Mouse (Mus musculus): ENCODE measurements around the gene Brd2. TPM values are rescaled to one million over a fixed set of nuclear protein-coding genes. Genes with fewer than 3 reads are reported as not detected.

The Brd2 gene
- polyA plus RNA-seq, 1 experiment from 2014 or later = 40.1 TPM

- ATAC-seq (ENCODE audit: insufficient read depth) = no peak
- Histone ChIP-seq H3K4me1 (replicated peaks) (peaks cover 7% of the 10 kb centered on the region), H3K27ac (replicated peaks) (no peak overlapping the region), H3K36me3 (replicated peaks) (no peaks in the 10 kb centered on the region), H3K9me3 (replicated peaks) (no peaks in the 10 kb centered on the region), H3K4me3 (replicated peaks) (no peak overlapping the region), H3K9ac (no peak overlapping the region), H3K4me2 (no peak overlapping the region), H3K27me3 (peaks cover 3% of the 10 kb centered on the region; the same call in 1 of the 2 replicates)
- 33% methylated on average over 10 of the region's 10 CpGs for WGBS (ENCODE audit: insufficient replicate concordance)
Measured at GRCm38 (mm10) chr17:34098709-34099479, 23.5 kb downstream of the Brd2 start.

GRCm38 (mm10) chr17:34097272-34097671 is 25.2 kb downstream of the Brd2 start:
- Histone ChIP-seq H3K4me3 (replicated peaks) (no peak overlapping the region), H3K9me3 (replicated peaks) (no peaks in the 10 kb centered on the region), H3K4me2 (no peak overlapping the region), H3K36me3 (replicated peaks) (no peaks in the 10 kb centered on the region), H3K4me1 (replicated peaks) (peaks cover 7% of the 10 kb centered on the region), H3K9ac (no peak overlapping the region), H3K27me3 (peaks cover 3% of the 10 kb centered on the region; the same call in 1 of the 2 replicates), H3K27ac (replicated peaks) (no peak overlapping the region)
- no peak for ATAC-seq (ENCODE audit: insufficient read depth)
- whole genome bisulfite sequencing (ENCODE audit: insufficient replicate concordance) = 46% methylated on average over 5 of the region's 5 CpGs

GRCm38 (mm10) chr17:34096497-34097010 is 25.9 kb downstream of the Brd2 start:
- Histone ChIP-seq H3K4me2 (no peak overlapping the region), H3K36me3 (replicated peaks) (no peaks in the 10 kb centered on the region), H3K4me1 (replicated peaks) (peaks cover 5% of the 10 kb centered on the region), H3K9me3 (replicated peaks) (no peaks in the 10 kb centered on the region), H3K4me3 (replicated peaks) (no peak overlapping the region), H3K27me3 (peaks cover 3% of the 10 kb centered on the region; the same call in 1 of the 2 replicates), H3K27ac (replicated peaks) (no peak overlapping the region), H3K9ac (no peak overlapping the region)
- ATAC-seq (ENCODE audit: insufficient read depth) = no peak
- 28% methylated on average over 3 of the region's 3 CpGs for WGBS (ENCODE audit: insufficient replicate concordance)

- WGBS (ENCODE audit: insufficient replicate concordance) = 62% methylated on average over 27 of the region's 27 CpGs
- Histone ChIP-seq H3K36me3 (replicated peaks) (no peaks in the 10 kb centered on the region), H3K9me3 (replicated peaks) (no peaks in the 10 kb centered on the region), H3K4me1 (replicated peaks) (peaks cover 9% of the 10 kb centered on the region; the same call in 1 of the 2 replicates), H3K27ac (replicated peaks) (no peak overlapping the region), H3K4me2 (no peak overlapping the region), H3K27me3 (no peaks in the 10 kb centered on the region; the same call in 1 of the 2 replicates), H3K4me3 (replicated peaks) (no peak overlapping the region), H3K9ac (no peak overlapping the region)
- no peak for ATAC-seq (ENCODE audit: insufficient read depth)
Measured at GRCm38 (mm10) chr17:34094283-34095035, 28.0 kb downstream of the Brd2 start.

- Histone ChIP-seq H3K4me3 (replicated peaks) (no peak overlapping the region), H3K27me3 (no peaks in the 10 kb centered on the region; the same call in 1 of the 2 replicates), H3K36me3 (replicated peaks) (no peaks in the 10 kb centered on the region), H3K9ac (no peak overlapping the region), H3K27ac (replicated peaks) (no peak overlapping the region), H3K4me1 (replicated peaks) (peaks cover 4% of the 10 kb centered on the region; the same call in 1 of the 2 replicates), H3K9me3 (replicated peaks) (no peaks in the 10 kb centered on the region), H3K4me2 (no peak overlapping the region)
- 33% methylated on average over 7 of the region's 7 CpGs for WGBS (ENCODE audit: insufficient replicate concordance)
- no peak for ATAC-seq (ENCODE audit: insufficient read depth)
Measured at GRCm38 (mm10) chr17:34093199-34093874, 29.1 kb downstream of the Brd2 start.

- Histone ChIP-seq H3K36me3 (replicated peaks) (no peaks in the 10 kb centered on the region), H3K27ac (replicated peaks) (no peak within 1 kb of the TSS), H3K4me3 (replicated peaks) (no peak within 1 kb of the TSS; the same call in 1 of the 2 replicates), H3K27me3 (no peaks in the 10 kb centered on the region; the same call in 1 of the 2 replicates), H3K9me3 (replicated peaks) (no peaks in the 10 kb centered on the region), H3K4me2 (peak within 1 kb of the TSS; percentile 27; the same call in 1 of the 2 replicates), H3K4me1 (replicated peaks) (peaks cover 7% of the 10 kb centered on the region; the same call in 1 of the 2 replicates), H3K9ac (no peak within 1 kb of the TSS)
- no peak for ATAC-seq (ENCODE audit: insufficient read depth)
- 12% methylated on average over 11 of the region's 11 CpGs for WGBS (ENCODE audit: insufficient replicate concordance)
Measured at GRCm38 (mm10) chr17:34092197-34092875, 30.1 kb downstream of the Brd2 start, which contains the start of gene H2-Oa. Gene H2-Oa (plus strand): TSS chr17:34092340.

- H3K36me3 ChIP-seq (replicated peaks) = no peaks in the 10 kb centered on the region
- no peaks in the 10 kb centered on the region; the same call in 1 of the 2 replicates for H3K27me3 ChIP-seq
- H3K9ac ChIP-seq = no peak overlapping the region
- ATAC-seq (ENCODE audit: insufficient read depth) = no peak
- no peak overlapping the region for H3K4me2 ChIP-seq
- no peak overlapping the region for H3K4me3 ChIP-seq (replicated peaks)
- WGBS (ENCODE audit: insufficient replicate concordance) = 49% methylated on average over 7 of the region's 7 CpGs
- H3K4me1 ChIP-seq (replicated peaks) = peaks cover 7% of the 10 kb centered on the region; the same call in 1 of the 2 replicates
- no peaks in the 10 kb centered on the region for H3K9me3 ChIP-seq (replicated peaks)
- no peak overlapping the region for H3K27ac ChIP-seq (replicated peaks)
Measured at GRCm38 (mm10) chr17:34090923-34091322, 31.5 kb downstream of the Brd2 start.

GRCm38 (mm10) chr17:34088124-34088523 is 34.3 kb downstream of the Brd2 start:
- Histone ChIP-seq H3K9ac (no peak overlapping the region), H3K27me3 (peaks cover 6% of the 10 kb centered on the region; the same call in 1 of the 2 replicates), H3K4me2 (no peak overlapping the region), H3K36me3 (replicated peaks) (no peaks in the 10 kb centered on the region), H3K9me3 (replicated peaks) (no peaks in the 10 kb centered on the region), H3K4me1 (replicated peaks) (peaks cover 11% of the 10 kb centered on the region; the same call in 1 of the 2 replicates), H3K4me3 (replicated peaks) (no peak overlapping the region), H3K27ac (replicated peaks) (no peak overlapping the region)
- no peak for ATAC-seq (ENCODE audit: insufficient read depth)
- 44% methylated on average over 11 of the region's 11 CpGs for WGBS (ENCODE audit: insufficient replicate concordance)

- no peaks in the 10 kb centered on the region for H3K36me3 ChIP-seq (replicated peaks)
- H3K4me2 ChIP-seq = no peak overlapping the region
- H3K9ac ChIP-seq = no peak overlapping the region
- H3K9me3 ChIP-seq (replicated peaks) = no peaks in the 10 kb centered on the region
- WGBS (ENCODE audit: insufficient replicate concordance) = 48% methylated on average over 2 of the region's 2 CpGs
- ATAC-seq (ENCODE audit: insufficient read depth) = no peak
- no peak overlapping the region for H3K27ac ChIP-seq (replicated peaks)
- peaks cover 12% of the 10 kb centered on the region; the same call in 1 of the 2 replicates for H3K4me1 ChIP-seq (replicated peaks)
- no peak overlapping the region for H3K4me3 ChIP-seq (replicated peaks)
- H3K27me3 ChIP-seq = peaks cover 6% of the 10 kb centered on the region; the same call in 1 of the 2 replicates
Measured at GRCm38 (mm10) chr17:34087386-34087785, 35.0 kb downstream of the Brd2 start.

GRCm38 (mm10) chr17:34083104-34083503 is 39.3 kb downstream of the Brd2 start:
- Histone ChIP-seq H3K27me3 (peaks cover 6% of the 10 kb centered on the region; the same call in 1 of the 2 replicates), H3K27ac (replicated peaks) (no peak overlapping the region), H3K9ac (no peak overlapping the region), H3K4me3 (replicated peaks) (no peak overlapping the region), H3K9me3 (replicated peaks) (no peaks in the 10 kb centered on the region), H3K36me3 (replicated peaks) (no peaks in the 10 kb centered on the region), H3K4me2 (no peak overlapping the region), H3K4me1 (replicated peaks) (0 out of 2 replicates have a peak, but pooled peaks cover 8% of the 10 kb centered on the region)
- WGBS (ENCODE audit: insufficient replicate concordance) = 29% methylated on average over 8 of the region's 8 CpGs
- no peak for ATAC-seq (ENCODE audit: insufficient read depth)

Data from liver, embryonic 15.5 days (tissue).